Mouse (Mus musculus) cerebellum, adult 2 months (tissue): Measurements from ENCODE around the gene Olfr707.

Experiments
- CTCF ChIP-seq: fragments of 200-500 bp; IDR thresholded peaks from 2 replicates; pipeline ENCODE4 v1.5.1; 2011; ENCODE audit warnings: low read depth, mild to moderate bottlenecking, control low read depth, low read length, moderate library complexity, borderline replicate concordance; ENCODE audit not compliant: insufficient read depth
- POLR2A ChIP-seq: fragments of 200-500 bp; IDR thresholded peaks from 2 replicates; pipeline ENCODE4 v1.6.1; 2011; ENCODE audit warnings: low read length, control low read depth, borderline replicate concordance; ENCODE audit not compliant: insufficient read depth

DNA sequence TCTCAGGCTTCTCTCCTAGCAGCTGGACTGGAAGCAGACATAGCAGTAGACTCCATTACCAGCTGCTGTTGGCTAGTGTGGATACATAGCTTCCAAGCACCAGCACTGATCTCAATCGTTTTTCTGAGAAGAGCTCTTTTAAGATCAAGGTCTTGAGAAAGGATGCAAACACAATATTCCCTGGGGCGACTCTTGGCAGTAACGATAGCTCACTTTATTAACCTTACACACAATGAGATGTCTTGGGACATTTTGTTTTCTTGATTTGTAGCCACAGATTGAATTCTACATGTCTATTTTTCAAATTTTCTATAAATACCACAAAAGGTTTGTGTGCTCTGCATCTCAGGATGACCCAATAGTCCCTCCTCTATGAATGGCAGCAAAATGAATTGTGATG is 47.2 kb upstream of the Olfr707 start, which contains the start of gene Olfr710:
- no peak for TF ChIP-seq CTCF
- TF ChIP-seq POLR2A = no peak
